Comparison of ENCODE assay signal across 10 mouse cellular contexts in genomic region chr2:166000769-166001168, GRCm38 (mm10). TPM values are rescaled to one million over a fixed set of nuclear protein-coding genes. Genes with fewer than 3 reads are reported as not detected.
DNase-seq lines count a peak whose midpoint lies in the region; ATAC-seq and TF ChIP-seq lines count a peak whose summit lies in the region.
"Had no signal": no experiment of that assay in that cellular context is flagged by ENCODE, and none has a peak within 500 bp of the region (broad histone marks: within the 10 kb centered on the region; RNA-seq: fewer than 3 reads in every experiment).

No protein-coding gene starts in this region.

- no peak for TF ChIP-seq POLR2A in CH12.LX (IDR thresholded peaks at IDR 0.05; ENCODE audit: low read depth, low read length)

- no peak for ATAC-seq in heart, embryonic 16.5 days (replicated peaks; ENCODE audit: extremely low read depth, insufficient read depth, low FRiP score)
- ATAC-seq in embryonic facial prominence, embryonic 14.5 days (ENCODE audit: low read depth) = no peak
- ATAC-seq in midbrain, embryonic 11.5 days (ENCODE audit: low FRiP score) = peak; percentile 58; the same call in 1 of the 2 replicates
- ATAC-seq: liver, embryonic 12.5 days had no signal

- TF ChIP-seq RAD21 in CH12.LX (IDR thresholded peaks at IDR 0.05; ENCODE audit: low read depth, low read length) = no peak

- H3K79me2 ChIP-seq in CH12.LX (replicated peaks; ENCODE audit: control insufficient read depth, extremely low read depth, insufficient read depth, poor library complexity, severe bottlenecking) = peaks cover 80% of the 10 kb centered on the region

- no peak for DNase-seq in heart, postnatal 4 days
- DNase-seq in CH12.LX (ENCODE audit: extremely low read depth) = no peak
- DNase-seq in embryonic facial prominence, embryonic 14.5 days (ENCODE audit: low spot score) = peak; percentile 54
- peak; percentile 94 for DNase-seq in midbrain, embryonic 11.5 days (ENCODE audit: low spot score, missing footprints)
- DNase-seq in layer of hippocampus, adult 11-12 months (ENCODE audit: low spot score) = no peak
- no peak for DNase-seq in limb, embryonic 10.5 days (ENCODE audit: low spot score)
- DNase-seq in cerebellum, postnatal 14 days = no peak
- DNase-seq: right cerebral cortex, postnatal 25 days had no signal

- no peaks in the 10 kb centered on the region for H3K36me3 ChIP-seq in heart, embryonic 16.5 days (ENCODE audit: control insufficient read depth, insufficient read depth)
- H3K36me3 ChIP-seq in CH12.LX (replicated peaks in 1 of 2; ENCODE audit: control insufficient read depth in 1 of 2, insufficient read depth in 1 of 2, low read length in 1 of 2) = no peaks in the 10 kb centered on the region
- no peaks in the 10 kb centered on the region for H3K36me3 ChIP-seq in embryonic facial prominence, embryonic 14.5 days (ENCODE audit: control insufficient read depth, insufficient read depth, low read length)
- H3K36me3 ChIP-seq in midbrain, embryonic 11.5 days (ENCODE audit: control insufficient read depth, insufficient read depth, low read length) = no peaks in the 10 kb centered on the region
- H3K36me3 ChIP-seq in limb, embryonic 10.5 days = no peaks in the 10 kb centered on the region
- H3K36me3 ChIP-seq: liver, embryonic 12.5 days had no signal

- no peaks in the 10 kb centered on the region for H3K27me3 ChIP-seq in heart, embryonic 16.5 days (ENCODE audit: control insufficient read depth, insufficient read depth, low read length)
- no peaks in the 10 kb centered on the region for H3K27me3 ChIP-seq in CH12.LX (replicated peaks)
- no peaks in the 10 kb centered on the region for H3K27me3 ChIP-seq in embryonic facial prominence, embryonic 14.5 days (replicated peaks; ENCODE audit: control insufficient read depth, insufficient read depth, low read length)
- no peaks in the 10 kb centered on the region for H3K27me3 ChIP-seq in midbrain, embryonic 11.5 days (ENCODE audit: control insufficient read depth, insufficient read depth, low read length)
- H3K27me3 ChIP-seq in limb, embryonic 10.5 days (ENCODE audit: low read depth, poor library complexity, severe bottlenecking) = no peaks in the 10 kb centered on the region
- H3K27me3 ChIP-seq: liver, embryonic 12.5 days had no signal

- no peak overlapping the region for H3K4me3 ChIP-seq in heart, embryonic 16.5 days (ENCODE audit: low read length)
- H3K4me3 ChIP-seq in CH12.LX (replicated peaks in 1 of 3; ENCODE audit: low read depth in 2 of 3, low read length in 2 of 3, poor library complexity in 1 of 3) = no peak overlapping the region
- H3K4me3 ChIP-seq in embryonic facial prominence, embryonic 14.5 days (ENCODE audit: low read depth, low read length) = no peak overlapping the region
- no peak overlapping the region for H3K4me3 ChIP-seq in midbrain, embryonic 11.5 days (ENCODE audit: low read depth, low read length)
- no peak overlapping the region for H3K4me3 ChIP-seq in limb, embryonic 10.5 days
- H3K4me3 ChIP-seq: liver, embryonic 12.5 days had no signal

- in situ Hi-C loops in CH12.LX (cut with MboI; ENCODE audit: low pct_ligation_motif_present, low pct_unique_long_range_greater_than_20kb, low sequenced_read_pairs) = no loop called here

- peak overlapping the region; percentile 37 for H3K4me2 ChIP-seq in heart, embryonic 16.5 days (ENCODE audit: low read depth, low read length)
- peak overlapping the region; percentile 89 for H3K4me2 ChIP-seq in CH12.LX (ENCODE audit: insufficient read depth, low read depth, poor library complexity, severe bottlenecking)
- H3K4me2 ChIP-seq in embryonic facial prominence, embryonic 14.5 days (ENCODE audit: low read depth, low read length) = no peak overlapping the region
- peak overlapping the region; percentile 28; the same call in 1 of the 2 replicates for H3K4me2 ChIP-seq in midbrain, embryonic 11.5 days
- H3K4me2 ChIP-seq: liver, embryonic 12.5 days had no signal

- no peaks in the 10 kb centered on the region for H3K9me3 ChIP-seq in heart, embryonic 16.5 days (replicated peaks; ENCODE audit: control insufficient read depth, low read length)
- H3K9me3 ChIP-seq in CH12.LX (replicated peaks; ENCODE audit: low read length) = no peaks in the 10 kb centered on the region
- no peaks in the 10 kb centered on the region for H3K9me3 ChIP-seq in embryonic facial prominence, embryonic 14.5 days (ENCODE audit: control insufficient read depth, low read length)
- no peaks in the 10 kb centered on the region for H3K9me3 ChIP-seq in midbrain, embryonic 11.5 days (ENCODE audit: control insufficient read depth, low read length)
- no peaks in the 10 kb centered on the region for H3K9me3 ChIP-seq in limb, embryonic 10.5 days (replicated peaks)
- H3K9me3 ChIP-seq: liver, embryonic 12.5 days had no signal

- H3K27ac ChIP-seq in heart, embryonic 16.5 days (ENCODE audit: low read length) = peak overlapping the region; percentile 62
- H3K27ac ChIP-seq in CH12.LX (ENCODE audit: insufficient read depth, low read depth) = no peak overlapping the region
- H3K27ac ChIP-seq in embryonic facial prominence, embryonic 14.5 days (replicated peaks; ENCODE audit: low read depth, low read length) = peak overlapping the region; percentile 11; the same call in 1 of the 2 replicates
- H3K27ac ChIP-seq in midbrain, embryonic 11.5 days (ENCODE audit: low read depth, low read length) = peak overlapping the region; percentile 84
- no peak overlapping the region for H3K27ac ChIP-seq in limb, embryonic 10.5 days
- H3K27ac ChIP-seq: liver, embryonic 12.5 days had no signal

- dilution Hi-C loops in CH12.LX (cut with MboI; ENCODE audit: extremely low pct_ligation_motif_present, extremely low pct_unique_long_range_greater_than_20kb, low sequenced_read_pairs) = no loop called here

- H3K4me1 ChIP-seq in heart, embryonic 16.5 days (ENCODE audit: control insufficient read depth, insufficient read depth, low read length) = peaks cover 41% of the 10 kb centered on the region
- peaks cover 0 to 72% of the 10 kb centered on the region in 2 experiments; a peak in 2 of 4 replicates for H3K4me1 ChIP-seq in CH12.LX (ENCODE audit: control insufficient read depth in 1 of 2, insufficient read depth in 2 of 2)
- H3K4me1 ChIP-seq in embryonic facial prominence, embryonic 14.5 days (ENCODE audit: control insufficient read depth, insufficient read depth, low read length) = peaks cover 17% of the 10 kb centered on the region
- H3K4me1 ChIP-seq in midbrain, embryonic 11.5 days (ENCODE audit: control insufficient read depth, insufficient read depth, low read length) = peaks cover 26% of the 10 kb centered on the region
- peaks cover 33% of the 10 kb centered on the region for H3K4me1 ChIP-seq in limb, embryonic 10.5 days

- WGBS in heart, embryonic 16.5 days = 33% methylated on average over 5 of the region's 5 CpGs
- 18% methylated on average over 5 of the region's 5 CpGs for WGBS in embryonic facial prominence, embryonic 14.5 days
- WGBS in midbrain, embryonic 11.5 days = 2% methylated on average over 5 of the region's 5 CpGs
- 46% methylated on average over 5 of the region's 5 CpGs for WGBS in limb, embryonic 10.5 days

- TF ChIP-seq CTCF in CH12.LX (conservative IDR thresholded peaks at IDR 0.05 in 1 of 2, IDR thresholded peaks at IDR 0.05 in 1 of 2; ENCODE audit: low read depth in 2 of 2, low read length in 2 of 2) = no peak

- no peak for TF ChIP-seq EP300 in CH12.LX (IDR thresholded peaks at IDR 0.05; ENCODE audit: low read length)

- peak overlapping the region; percentile 27; the same call in 1 of the 2 replicates for H3K9ac ChIP-seq in heart, embryonic 16.5 days (ENCODE audit: low read length)
- peak overlapping the region; percentile 52 for H3K9ac ChIP-seq in CH12.LX (ENCODE audit: insufficient read depth, low read depth)
- no peak overlapping the region for H3K9ac ChIP-seq in embryonic facial prominence, embryonic 14.5 days (ENCODE audit: low read depth, low read length)
- peak overlapping the region; percentile 6; the same call in 1 of the 2 replicates for H3K9ac ChIP-seq in midbrain, embryonic 11.5 days (ENCODE audit: low read length)
- H3K9ac ChIP-seq: liver, embryonic 12.5 days had no signal

TF ChIP-seq in CH12.LX, 34 proteins besides CTCF, POLR2A, EP300 and RAD21:
- TF ChIP-seq UBTF (IDR thresholded peaks at IDR 0.05; ENCODE audit: low read depth, low read length) (no peak), ZC3H11A (IDR thresholded peaks at IDR 0.05; ENCODE audit: low read depth, low read length) (no peak), ZNF384 (IDR thresholded peaks at IDR 0.05; ENCODE audit: low read depth, low read length) (no peak), TBP (conservative IDR thresholded peaks at IDR 0.05; ENCODE audit: low read depth, low read length) (no peak), MAFK (IDR thresholded peaks at IDR 0.05; ENCODE audit: insufficient replicate concordance, low read length) (no peak), IRF4 (IDR thresholded peaks at IDR 0.05; ENCODE audit: low read depth, low read length) (no peak), JUN (IDR thresholded peaks at IDR 0.05; ENCODE audit: insufficient read depth, low read depth, low read length) (no peak), NRF1 (IDR thresholded peaks at IDR 0.05; ENCODE audit: low read depth, low read length) (no peak), POLR2AphosphoS2 (IDR thresholded peaks at IDR 0.05; ENCODE audit: low read depth, low read length) (no peak), RCOR1 (conservative IDR thresholded peaks at IDR 0.05; ENCODE audit: low read depth, low read length) (no peak), ETS1 (conservative IDR thresholded peaks at IDR 0.05; ENCODE audit: low read depth, low read length) (no peak), MAZ (IDR thresholded peaks at IDR 0.05; ENCODE audit: low read depth, low read length) (no peak), E2F4 (IDR thresholded peaks at IDR 0.05; ENCODE audit: insufficient replicate concordance, low read depth, low read length) (no peak), MAX (IDR thresholded peaks at IDR 0.05; ENCODE audit: low read length) (no peak), MEF2A (IDR thresholded peaks at IDR 0.05; ENCODE audit: borderline replicate concordance, low read depth, low read length) (no peak)

RNA-seq across cellular contexts. Expression of gene Ncoa3, which starts 8.3 kb away (rescaled TPM):
- polyA plus RNA-seq in heart, embryonic 16.5 days (2015; fragmentation: Nextera tagmentation; extraction: Ambion mirVana) = 9.5 and 9.9 TPM in 2 replicates
- total RNA-seq in heart, postnatal 4 days (2021) = 10 to 100 TPM; 21.2 to 23.2 TPM
- 17.1 and 19.0 TPM in 2 replicates for total RNA-seq in CH12.LX (2012; rRNA removed)
- total RNA-seq in CH12.LX (2014; rRNA removed) = 11.3 and 13.4 TPM in 2 replicates
- polyA plus RNA-seq in CH12.LX (2012; ENCODE audit: insufficient read length, low read depth) = 21.0 and 21.9 TPM in 2 replicates
- 15.4 and 15.6 TPM in 2 replicates for polyA plus RNA-seq in embryonic facial prominence, embryonic 14.5 days (2014; fragmentation: Nextera tagmentation; extraction: Ambion mirVana)
- polyA plus RNA-seq in midbrain, embryonic 11.5 days (2014; fragmentation: Nextera tagmentation; extraction: Ambion mirVana) = 16.1 and 17.4 TPM in 2 replicates
- 15.5 and 15.7 TPM in 2 replicates for polyA plus RNA-seq in limb, embryonic 10.5 days (2016; fragmentation: Nextera tagmentation; extraction: Ambion mirVana)

Comparison
In these comparisons a context has a peak if more than half of its experiments do, and no peak if none do; other contexts are left out.
1. H3K27ac ChIP-seq: peak in heart, embryonic 16.5 days (single experiment), embryonic facial prominence, embryonic 14.5 days (single experiment) and midbrain, embryonic 11.5 days (single experiment); none in CH12.LX (single experiment) and limb, embryonic 10.5 days (single experiment).
2. DNase-seq: peak in embryonic facial prominence, embryonic 14.5 days (single experiment) and midbrain, embryonic 11.5 days (single experiment); none in heart, postnatal 4 days (single experiment), CH12.LX (single experiment), layer of hippocampus, adult 11-12 months (single experiment), limb, embryonic 10.5 days (single experiment) and cerebellum, postnatal 14 days (0 of 2).